Mouse (Mus musculus) erythroid progenitor cell, adult 5-6 weeks (primary cell): ENCODE measurements around the gene Abhd14a. TPM values are rescaled to one million over a fixed set of nuclear protein-coding genes. Genes with fewer than 3 reads are reported as not detected.
"Not testable (repeated sequence)": the region's sequence is repeated elsewhere in the genome, so short reads cannot be mapped to it uniquely, and the experiment has no call there.

Source experiments
- ATAC-seq: replicated peaks from 2 replicates; pipeline ENCODE4 v1.8.0; 2016; ENCODE audit warnings: moderate number of reproducible peaks, mild to moderate bottlenecking, moderate TSS enrichment, inconsistent platforms; ENCODE audit not compliant: poor library complexity, low FRiP score, severe bottlenecking
- total RNA-seq, 2 experiments: library from RNA; stranded (forward) in 1 of 2; stranded (reverse) in 1 of 2; fragments of 150-400 nt in 1 of 2; fragments of 186-747, 209-891 nt in 1 of 2; gene quantifications; 2 replicates each; pipeline versions ENCODE4 v1.2.3 to v1.2.4; 2015 to 2017; ENCODE audit warnings: low replicate concordance in 2 of 2

Gene Abhd14a
- total RNA-seq (2015; ENCODE audit: low replicate concordance): 3.2 and 3.4 TPM in 2 replicates
- 0.77 and 2.0 TPM in 2 replicates for total RNA-seq (2017; ENCODE audit: low replicate concordance)

GRCm38 (mm10) chr9:106447348-106447747 is at the start of gene Abhd14a, which contains the start of gene Abhd14b:
Gene Abhd14a, minus strand, starts transcription at chr9:106447678.
Gene Abhd14b, plus strand, starts transcription at chr9:106447459.
- peak; percentile 45 for ATAC-seq

DNA sequence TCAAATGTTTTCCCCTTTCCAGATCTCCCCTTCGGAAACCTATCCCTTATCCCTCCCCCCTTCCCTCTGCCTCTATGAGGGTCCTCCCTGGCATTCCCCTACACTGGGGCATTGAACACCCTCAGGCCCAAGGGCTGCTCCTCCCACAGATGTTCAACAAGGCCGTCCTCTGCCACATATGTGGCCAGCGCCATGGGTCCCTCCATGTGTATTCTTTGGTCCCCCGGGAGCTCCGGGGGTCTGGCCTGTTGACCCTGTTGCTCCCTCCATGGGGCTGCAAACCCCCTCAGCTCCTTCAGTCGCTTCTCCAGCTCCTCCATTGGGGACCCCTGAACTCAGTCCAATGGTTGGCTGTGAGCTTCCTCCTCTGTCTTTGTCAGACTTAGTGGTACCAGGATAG is 40.1 kb upstream of the Abhd14a start:
- ATAC-seq: not testable (repeated sequence)

DNA sequence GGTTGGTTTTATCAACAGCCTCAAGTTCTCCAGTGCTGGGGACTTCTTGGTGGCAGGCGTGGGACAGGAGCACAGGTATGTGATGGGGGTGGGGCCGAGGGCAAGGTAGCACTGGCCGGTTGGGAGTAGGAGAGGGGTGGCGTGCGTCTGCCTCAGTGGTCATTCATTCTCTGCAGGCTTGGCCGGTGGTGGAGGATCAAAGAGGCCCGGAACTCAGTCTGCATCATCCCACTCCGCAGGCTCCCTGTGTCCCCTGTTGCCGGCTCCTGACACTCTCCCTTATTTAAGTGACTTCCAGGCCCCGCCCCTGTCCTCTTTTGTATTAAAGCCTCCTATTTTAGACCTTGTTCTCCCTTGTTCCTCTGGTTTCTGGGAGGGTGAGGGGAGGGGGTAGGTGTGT is 37.6 kb upstream of the Abhd14a start:
- ATAC-seq: no peak

DNA sequence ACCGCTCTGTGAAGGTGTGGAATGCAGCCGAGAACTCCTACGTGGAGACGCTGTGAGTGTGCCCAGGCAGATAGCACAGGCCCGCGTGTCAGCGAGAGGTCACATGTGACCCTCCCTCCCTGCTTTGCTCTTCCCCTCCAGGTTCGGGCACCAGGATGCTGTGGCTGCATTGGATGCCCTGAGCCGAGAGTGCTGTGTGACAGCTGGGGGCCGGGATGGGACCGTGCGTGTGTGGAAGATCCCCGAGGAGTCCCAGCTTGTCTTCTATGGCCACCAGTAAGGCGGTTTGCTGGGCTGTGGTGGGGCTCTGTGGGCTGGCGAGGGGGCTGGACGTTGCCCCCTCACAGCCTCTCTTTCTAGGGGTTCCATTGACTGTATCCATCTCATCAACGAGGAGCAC is 36.1 kb upstream of the Abhd14a start:
- ATAC-seq: no peak

GRCm38 (mm10) chr9:106483136-106483535 is 35.7 kb upstream of the Abhd14a start:
- no peak for ATAC-seq

GRCm38 (mm10) chr9:106482578-106483115 is 35.2 kb upstream of the Abhd14a start:
- no peak for ATAC-seq

DNA sequence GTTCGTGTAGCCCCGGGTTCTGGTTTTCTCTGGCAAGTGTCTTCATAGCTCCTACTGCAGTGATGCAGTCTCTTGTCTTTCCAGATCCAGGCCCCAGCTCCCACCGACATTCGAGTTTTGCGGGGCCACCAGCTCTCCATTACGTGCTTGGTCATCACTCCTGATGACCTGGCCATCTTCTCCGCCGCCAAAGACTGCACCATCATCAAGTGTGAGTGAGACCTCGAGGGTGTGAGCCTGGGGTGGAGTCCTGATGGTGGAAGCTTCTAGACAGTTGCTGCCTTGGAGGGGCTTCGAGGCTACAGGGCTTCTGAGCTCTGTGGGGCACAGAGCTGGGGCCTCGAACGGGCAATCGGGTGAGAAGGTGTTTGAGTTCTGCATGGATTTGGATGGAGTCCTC is 34.2 kb upstream of the Abhd14a start:
- ATAC-seq: no peak

DNA sequence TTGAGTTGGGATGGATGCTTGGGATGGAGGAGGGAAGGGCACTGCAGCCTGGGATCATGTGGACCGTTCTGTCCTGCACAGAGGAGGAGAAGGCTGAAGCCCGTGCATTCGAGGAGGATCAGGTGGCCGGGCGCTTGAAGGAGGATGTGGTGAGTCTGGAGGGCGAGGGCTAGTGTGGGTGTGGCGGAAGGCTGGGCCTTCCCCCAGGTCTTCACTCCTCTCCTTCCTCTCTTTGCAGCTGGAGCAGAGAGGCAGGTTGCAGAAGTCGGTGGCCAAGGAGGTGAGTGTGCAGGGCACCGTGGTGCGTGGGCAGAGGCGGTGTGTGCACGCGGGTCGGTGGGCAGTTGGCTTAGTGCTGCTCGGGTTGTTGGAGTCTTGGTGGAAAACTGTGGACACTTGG is 33.6 kb upstream of the Abhd14a start:
- no peak for ATAC-seq

- no peak for ATAC-seq
These were observed 33.1 kb upstream of the Abhd14a start for GRCm38 (mm10) chr9:106480541-106480940.

DNA sequence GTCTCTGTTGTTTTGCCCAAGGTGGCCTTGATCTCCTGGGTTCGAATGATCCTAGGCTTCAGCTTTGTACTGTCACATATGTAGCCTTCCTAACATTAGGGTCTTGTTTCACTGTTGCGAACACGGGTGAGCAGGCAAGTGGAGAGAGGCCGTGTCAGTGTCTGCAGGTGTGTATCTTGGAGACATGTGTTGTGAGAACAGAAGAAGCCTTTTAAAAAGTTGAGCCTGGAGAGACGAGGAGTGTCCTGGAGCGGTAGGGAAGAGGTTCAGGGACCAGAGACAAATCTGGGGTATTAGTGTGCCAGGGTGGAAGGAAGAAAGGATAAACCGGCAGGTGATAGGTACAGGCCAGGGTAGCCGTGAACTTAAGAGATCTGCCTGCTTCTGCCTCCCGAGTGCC is 30.6 kb upstream of the Abhd14a start:
- no peak for ATAC-seq

DNA sequence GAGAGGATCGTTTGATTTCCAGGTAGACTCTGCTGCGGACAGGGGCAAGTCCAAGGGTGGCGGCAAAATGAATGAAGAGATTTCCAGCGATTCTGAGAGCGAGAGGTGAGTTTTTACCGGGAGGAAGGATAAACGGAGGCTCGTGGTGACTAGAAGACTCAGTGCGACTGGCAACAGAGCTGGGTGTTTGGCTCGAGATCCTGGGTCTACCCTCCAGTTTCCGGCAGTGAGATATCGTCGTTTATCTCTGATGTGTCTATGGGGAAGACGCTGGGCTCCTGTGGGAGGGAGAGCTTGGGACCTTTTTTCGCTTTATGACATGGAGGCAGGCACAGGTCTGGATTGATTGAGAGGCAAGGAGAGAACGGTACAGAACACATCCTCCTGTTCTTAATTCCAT is 30.2 kb upstream of the Abhd14a start:
- no peak for ATAC-seq

DNA sequence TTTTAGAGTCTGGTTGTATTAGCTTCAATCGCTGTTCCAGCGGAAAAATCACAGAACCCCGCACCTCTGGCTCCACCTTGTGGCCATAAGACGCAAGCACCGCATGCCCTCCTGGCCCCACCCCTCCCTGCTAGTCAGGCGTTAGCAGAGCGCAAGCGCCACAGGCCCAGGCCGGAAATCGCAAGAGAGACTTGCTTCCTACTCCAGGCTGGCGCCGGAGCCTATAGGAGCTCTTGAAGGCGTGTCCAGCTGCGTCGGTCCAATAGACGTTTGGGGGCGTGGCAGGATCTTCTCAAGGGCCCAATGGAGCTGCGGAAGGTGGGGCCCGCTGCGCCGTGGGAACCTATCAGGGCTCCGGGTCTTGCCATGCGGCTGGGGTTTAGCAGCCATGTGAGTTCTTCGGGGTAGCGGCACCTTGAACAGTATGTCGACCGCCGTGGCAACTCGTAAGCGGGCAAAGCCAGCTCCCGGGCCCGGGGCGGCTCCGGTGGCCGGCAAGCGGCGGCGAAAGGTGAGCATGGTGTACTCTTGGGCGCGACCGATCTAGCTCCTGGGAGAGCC is 29.5 kb upstream of the Abhd14a start, which contains the start of gene Parp3:
Gene Parp3 (minus strand): TSS at position 26 of the 561 bp plus-strand sequence.
- ATAC-seq: peak; percentile 95

DNA sequence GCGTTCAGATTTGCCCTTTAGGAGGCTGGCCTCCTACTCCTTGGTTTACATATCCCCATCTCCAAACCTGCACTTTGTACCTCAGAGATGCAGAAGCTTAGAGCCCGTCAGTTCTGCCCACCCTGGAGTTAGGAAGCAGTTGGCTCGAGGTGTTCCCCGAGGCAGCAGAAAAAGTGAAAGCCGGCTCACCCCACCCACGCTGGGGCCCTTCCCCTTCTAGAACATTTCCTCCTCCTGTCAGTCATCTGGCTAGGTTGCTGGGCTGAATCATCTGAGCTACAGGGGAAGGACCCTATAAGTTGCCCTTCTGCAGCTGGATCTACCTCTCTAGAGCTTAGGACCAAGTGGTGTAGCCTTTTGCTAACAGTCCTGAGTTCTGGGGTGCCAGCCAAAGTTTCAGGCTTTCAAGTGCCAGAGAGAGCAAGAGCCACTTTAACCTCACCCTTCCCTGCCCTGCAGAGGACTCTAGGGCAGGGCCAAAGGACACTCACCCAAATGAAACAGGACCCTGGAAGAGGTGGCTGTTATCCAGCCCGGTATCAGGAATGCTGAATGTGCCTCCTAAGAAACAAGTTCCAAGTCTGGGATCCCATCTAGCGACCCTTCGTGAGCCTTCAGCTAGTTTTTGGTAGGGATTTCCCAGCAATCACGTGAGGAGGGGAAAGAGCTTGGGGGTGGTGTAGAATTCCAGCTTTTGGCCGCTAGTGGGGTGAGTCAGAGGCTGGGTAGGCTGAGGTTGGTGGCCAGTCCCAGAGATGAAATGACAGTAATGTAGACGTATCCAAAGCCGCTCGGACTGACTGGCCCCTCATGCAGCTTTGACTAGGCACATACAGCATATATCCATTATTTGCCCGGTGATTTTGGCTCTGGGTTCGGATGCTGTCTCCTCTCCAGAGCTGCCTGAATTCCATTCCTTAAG is 28.8 kb upstream of the Abhd14a start:
- no peak for ATAC-seq

DNA sequence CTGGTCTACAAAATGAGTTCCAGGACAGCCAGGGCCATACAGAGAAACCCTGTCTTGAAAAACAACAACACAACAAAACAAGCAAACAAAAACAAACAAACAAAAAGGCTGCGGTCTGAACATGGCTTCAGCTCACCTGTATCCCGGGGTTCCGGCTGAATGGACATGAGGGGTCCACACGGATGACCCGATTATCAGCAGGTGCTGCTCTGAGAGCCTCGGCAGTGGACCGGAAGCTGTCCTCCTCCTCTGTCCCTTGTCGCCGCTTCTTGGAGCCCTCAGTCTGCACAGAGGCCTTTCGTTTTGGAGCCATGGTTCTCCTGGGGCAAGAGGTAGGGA is 28.2 kb upstream of the Abhd14a start, which contains the start of gene Rrp9:
Gene Rrp9 (plus strand): TSS at position 301 of the 339 bp plus-strand sequence.
- no peak for ATAC-seq

GRCm38 (mm10) chr9:106475046-106475445 is 27.6 kb upstream of the Abhd14a start:
- no peak for ATAC-seq

GRCm38 (mm10) chr9:106474456-106474855 is 27.0 kb upstream of the Abhd14a start:
- no peak for ATAC-seq

GRCm38 (mm10) chr9:106473753-106474105 is 26.3 kb upstream of the Abhd14a start:
- ATAC-seq: no peak

DNA sequence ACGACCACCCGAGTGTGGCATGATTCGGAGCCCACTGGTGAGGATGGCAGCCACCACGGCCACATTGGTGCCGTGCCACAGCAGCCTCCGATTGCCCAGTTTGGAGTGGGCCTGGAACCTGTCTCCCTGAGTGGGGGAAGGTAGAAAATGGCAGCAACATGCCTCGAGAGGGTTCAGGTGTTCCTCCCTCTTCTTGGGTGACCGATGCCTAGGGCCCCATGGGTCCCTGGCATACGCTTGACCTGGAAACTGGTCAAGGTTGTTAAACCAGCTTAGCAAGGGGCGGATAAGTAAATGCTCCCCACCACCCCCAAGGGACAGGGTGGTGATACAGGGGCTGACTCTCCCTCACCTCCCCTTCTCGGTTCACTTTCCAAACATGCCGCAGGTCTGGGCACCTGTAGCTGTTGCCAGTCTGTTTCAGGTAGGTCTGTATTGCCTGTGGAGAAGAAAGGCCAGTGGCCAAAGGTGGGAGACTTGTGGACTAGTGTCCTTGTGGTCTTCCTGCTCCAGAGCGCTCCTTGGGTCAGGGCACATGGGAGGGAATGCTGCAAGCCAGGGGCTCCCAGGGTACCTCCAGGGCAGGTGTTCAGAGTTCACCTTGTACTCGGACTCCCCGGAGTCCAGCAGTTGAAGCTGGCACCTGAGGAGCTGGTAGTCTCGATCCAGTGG is 25.7 kb upstream of the Abhd14a start:
- ATAC-seq: no peak

DNA sequence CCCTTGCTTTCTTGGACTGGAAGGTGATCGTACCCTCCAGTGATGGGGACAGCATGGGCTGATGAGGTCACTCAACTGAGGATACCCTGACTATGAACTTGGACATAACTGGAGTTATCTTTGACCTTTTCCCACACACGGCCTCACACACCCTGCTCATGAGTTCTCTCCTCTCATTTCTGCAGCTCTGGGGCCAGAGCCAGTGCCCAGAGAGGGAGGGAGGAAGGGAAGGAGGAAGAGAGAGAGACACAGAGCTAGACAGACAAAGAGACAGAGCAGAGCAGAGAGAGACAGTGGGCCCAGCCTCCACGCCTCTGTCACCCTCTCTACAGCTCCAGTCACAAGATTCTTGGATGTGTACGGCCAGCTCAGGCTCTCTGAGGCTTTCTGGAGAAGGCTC is 24.8 kb upstream of the Abhd14a start:
- ATAC-seq: no peak

- no peak for ATAC-seq
These were observed 24.4 kb upstream of the Abhd14a start for GRCm38 (mm10) chr9:106471892-106472291.
